Mouse (Mus musculus) stomach, embryonic 16.5 days (tissue): ENCODE measurements around the gene Abhd17c. TPM values are rescaled to one million over a fixed set of nuclear protein-coding genes. Genes with fewer than 3 reads are reported as not detected.

Experiments used
- ATAC-seq: fragments of 200-750 bp; cut with Nextera tagmentation; 2 replicates; pipeline ENCODE4 v1.8.0; 2017; ENCODE audit warnings: moderate number of reproducible peaks, moderate TSS enrichment; ENCODE audit not compliant: insufficient read depth, low FRiP score
- H3K27ac ChIP-seq: fragments of 300-500 bp; sonication (generic); 2 replicates; pipeline ENCODE4 v1.5.1; 2014; ENCODE audit warnings: low read length
- H3K27me3 ChIP-seq: fragments of 300-500 bp; sonication (generic); 2 replicates; pipeline ENCODE4 v1.6.1; 2014; ENCODE audit warnings: low read length, control low read depth, mixed read lengths; ENCODE audit not compliant: control insufficient read depth, insufficient read depth
- H3K36me3 ChIP-seq: fragments of 300-500 bp; sonication (generic); 2 replicates; pipeline ENCODE4 v1.6.1; 2014; ENCODE audit warnings: low read length; ENCODE audit not compliant: control insufficient read depth, insufficient read depth
- H3K4me1 ChIP-seq: fragments of 300-500 bp; sonication (generic); 2 replicates; pipeline ENCODE4 v1.6.1; 2014; ENCODE audit warnings: low read length, control low read depth, mixed read lengths; ENCODE audit not compliant: control insufficient read depth, insufficient read depth
- H3K4me2 ChIP-seq: fragments of 300-500 bp; sonication (generic); 2 replicates; pipeline ENCODE4 v1.6.1; 2014; ENCODE audit warnings: low read depth, low read length, mixed read lengths
- H3K4me3 ChIP-seq: fragments of 300-500 bp; sonication (generic); replicated peaks from 2 replicates; pipeline ENCODE4 v1.5.1; 2014; ENCODE audit warnings: mild to moderate bottlenecking, low read length
- H3K9ac ChIP-seq: fragments of 300-500 bp; sonication (generic); 2 replicates; pipeline ENCODE4 v1.6.1; 2014; ENCODE audit warnings: low read length
- H3K9me3 ChIP-seq: fragments of 300-500 bp; sonication (generic); replicated peaks from 2 replicates; pipeline ENCODE4 v1.6.1; 2016; ENCODE audit warnings: low read length, control low read depth; ENCODE audit not compliant: control insufficient read depth
- WGBS: fragments of 180-500 bp; shearing (Covaris S2); extraction: QIAGEN DNeasy Blood & Tissue Kit; methylation state at CpG from one replicate; pipeline ENCODE4 v1.1.7; 2014; 5-methylcytosine and 5-hydroxymethylcytosine counted together
- polyA plus RNA-seq: library from polyadenylated mRNA; unstranded; fragments of >200 nt; fragmentation: Nextera tagmentation; extraction: Ambion mirVana; gene quantifications from 2 replicates; pipeline ENCODE4 v1.2.1, GENCODE M21; 2015

Gene Abhd17c
- polyA plus RNA-seq, 1 experiment from 2014 or later, result 8.9 TPM

DNA sequence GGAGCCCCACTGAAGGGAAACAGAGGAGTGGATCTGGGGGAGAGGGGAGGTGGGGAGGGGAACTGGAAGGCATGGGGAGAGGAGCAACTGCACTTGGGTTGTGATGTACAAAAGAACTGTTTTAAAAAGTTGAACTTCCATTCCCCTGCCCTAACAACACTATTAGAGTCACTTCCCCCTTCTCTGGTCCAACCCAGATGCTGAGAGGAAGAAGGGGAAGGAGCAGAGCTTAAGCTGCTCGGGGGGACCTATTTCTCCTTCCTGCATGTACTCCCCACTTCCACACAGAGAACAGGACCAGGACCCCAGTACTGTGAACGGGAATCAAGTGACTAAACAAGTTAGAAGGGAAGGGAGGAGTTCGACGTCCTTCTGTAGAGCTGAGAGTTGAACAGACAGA, 11.9 kb upstream of the Abhd17c start:
- Histone ChIP-seq H3K4me3 (no peak overlapping the region), H3K27me3 (no peaks in the 10 kb centered on the region), H3K9ac (no peak overlapping the region), H3K9me3 (no peaks in the 10 kb centered on the region), H3K4me1 (no peaks in the 10 kb centered on the region), H3K4me2 (no peak overlapping the region), H3K27ac (no peak overlapping the region), H3K36me3 (no peaks in the 10 kb centered on the region)
- 68% methylated on average over 4 of the region's 4 CpGs for WGBS
- ATAC-seq, result no peak

DNA sequence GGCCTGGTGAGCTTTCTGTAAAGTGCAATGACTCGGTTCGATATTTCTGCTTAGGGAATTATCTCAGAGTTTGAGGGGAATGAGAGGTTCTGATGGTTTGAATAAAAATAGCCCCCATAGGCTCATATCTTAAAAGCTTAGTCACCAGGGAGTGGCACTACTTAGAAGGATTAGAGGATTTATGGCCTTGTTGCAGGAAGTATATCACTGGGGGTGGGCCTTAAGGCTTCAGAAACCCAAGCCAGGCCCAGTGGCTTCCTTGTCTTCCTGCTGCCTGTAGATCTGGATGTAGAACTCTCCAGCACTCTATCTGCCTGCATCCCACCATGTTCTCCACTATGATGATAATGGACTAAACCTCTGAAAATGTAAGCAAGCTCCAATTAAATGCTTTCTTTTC, 7.7 kb upstream of the Abhd17c start:
- Histone ChIP-seq H3K9ac (no peak overlapping the region), H3K36me3 (no peaks in the 10 kb centered on the region), H3K27ac (no peak overlapping the region), H3K9me3 (no peaks in the 10 kb centered on the region), H3K4me2 (no peak overlapping the region), H3K4me1 (no peaks in the 10 kb centered on the region), H3K4me3 (no peak overlapping the region), H3K27me3 (no peaks in the 10 kb centered on the region)
- 85% methylated on average over 2 of the region's 2 CpGs for WGBS
- ATAC-seq, result no peak

DNA sequence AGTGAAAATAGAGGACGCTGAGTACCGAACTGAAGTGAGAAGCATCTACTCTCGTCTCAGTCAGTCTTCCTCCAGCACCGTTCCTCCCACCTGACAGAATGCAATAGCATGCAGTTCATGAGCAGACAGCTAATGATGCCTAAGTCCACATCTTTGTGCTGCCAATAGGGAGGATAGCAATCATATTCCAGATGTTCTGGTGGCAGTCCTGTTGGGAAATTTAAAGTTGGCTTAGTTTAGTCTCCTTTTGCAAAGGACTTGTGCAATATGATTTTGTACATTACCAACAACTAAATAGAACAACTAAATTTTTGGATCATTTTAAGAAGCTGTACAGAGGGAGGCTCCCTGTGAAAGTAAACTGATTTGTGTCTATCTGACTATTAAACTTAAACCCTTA, 2.1 kb upstream of the Abhd17c start:
- H3K9me3 ChIP-seq, result no peaks in the 10 kb centered on the region
- no peak overlapping the region for H3K27ac ChIP-seq
- no peaks in the 10 kb centered on the region for H3K36me3 ChIP-seq
- H3K4me1 ChIP-seq, result peaks cover 14% of the 10 kb centered on the region
- no peak for ATAC-seq
- no peak overlapping the region for H3K4me2 ChIP-seq
- H3K27me3 ChIP-seq, result no peaks in the 10 kb centered on the region
- 86% methylated on average over 4 of the region's 4 CpGs for WGBS
- H3K9ac ChIP-seq, result no peak overlapping the region
- H3K4me3 ChIP-seq, result no peak overlapping the region

DNA sequence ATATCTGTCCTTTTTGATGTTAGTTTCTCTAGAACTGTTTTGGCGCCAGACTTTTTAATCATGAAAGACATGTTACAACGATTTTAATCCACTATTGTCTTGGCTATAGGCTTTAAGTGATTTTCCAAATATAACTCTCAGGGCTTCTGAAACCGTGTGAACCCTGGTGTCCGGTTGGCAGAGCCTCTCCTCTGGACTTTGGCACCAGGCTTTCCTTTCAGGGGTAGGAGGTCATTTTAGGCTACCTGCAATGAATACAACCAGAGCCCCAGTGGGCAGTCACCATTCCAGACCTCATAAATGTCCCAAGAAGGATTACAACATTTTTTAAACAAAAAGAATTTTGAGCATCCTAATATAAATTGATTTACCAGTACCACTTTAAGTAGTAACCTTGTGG, 1.1 kb upstream of the Abhd17c start:
- Histone ChIP-seq H3K9me3 (no peaks in the 10 kb centered on the region), H3K4me3 (peak overlapping the region; percentile 65; the same call in 1 of the 2 replicates)
- 76% methylated on average over 4 of the region's 4 CpGs for WGBS

DNA sequence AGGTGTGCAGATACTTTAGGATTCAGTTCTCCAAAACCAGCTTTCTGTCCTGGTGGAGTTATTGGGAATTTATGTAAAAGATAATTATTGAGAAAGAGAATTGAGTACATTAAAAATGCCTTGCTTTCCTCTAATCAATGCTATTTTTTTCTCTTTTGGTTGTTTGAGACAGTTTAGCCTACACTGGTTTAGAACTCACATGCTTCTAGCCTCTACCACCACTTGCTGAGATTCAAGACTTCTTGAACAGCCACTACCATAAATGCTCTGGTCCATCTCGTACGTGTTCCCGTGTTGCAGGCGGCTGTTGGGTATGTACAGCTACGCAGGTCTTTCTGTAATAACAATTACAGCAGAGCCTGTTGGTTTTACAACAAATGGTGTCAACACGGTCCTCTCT, 681 bp upstream of the Abhd17c start:
- peaks cover 23% of the 10 kb centered on the region for H3K4me1 ChIP-seq
- H3K36me3 ChIP-seq, result no peaks in the 10 kb centered on the region
- H3K9ac ChIP-seq, result no peak overlapping the region
- no peak for ATAC-seq
- 62% methylated on average over 6 of the region's 6 CpGs for WGBS
- H3K4me3 ChIP-seq, result peak overlapping the region; percentile 65
- H3K27ac ChIP-seq, result no peak overlapping the region
- H3K4me2 ChIP-seq, result peak overlapping the region; percentile 56
- H3K27me3 ChIP-seq, result no peaks in the 10 kb centered on the region
- H3K9me3 ChIP-seq, result no peaks in the 10 kb centered on the region

More for the DNA sequence above, 1.1 kb upstream of the Abhd17c start:
- ATAC-seq, result no peak
- peak overlapping the region; percentile 56; the same call in 1 of the 2 replicates for H3K4me2 ChIP-seq
- peaks cover 21% of the 10 kb centered on the region for H3K4me1 ChIP-seq
- H3K9ac ChIP-seq, result no peak overlapping the region
- no peaks in the 10 kb centered on the region for H3K36me3 ChIP-seq
- H3K27me3 ChIP-seq, result no peaks in the 10 kb centered on the region
- H3K27ac ChIP-seq, result no peak overlapping the region

DNA sequence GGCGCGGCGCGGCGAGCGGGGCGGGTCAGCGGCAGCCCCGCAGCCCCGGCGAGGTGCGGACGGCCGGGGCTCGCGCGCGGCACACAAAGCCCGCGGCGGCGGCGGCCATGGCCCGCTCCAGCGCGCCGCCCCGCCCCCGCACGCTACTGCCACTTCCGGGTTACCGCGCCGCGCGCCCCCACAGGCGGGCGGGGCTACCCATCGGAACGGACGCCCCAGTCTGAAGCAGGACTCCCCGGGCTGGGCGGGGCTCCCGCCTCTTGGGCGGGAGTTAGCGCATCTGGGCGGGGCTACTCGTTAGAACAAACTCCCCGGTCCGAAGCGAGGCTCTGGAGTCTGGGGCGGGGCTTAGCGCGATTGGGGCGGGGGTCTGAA, 254 bp upstream of the Abhd17c start:
- Histone ChIP-seq H3K4me3 (peak overlapping the region; percentile 65), H3K27me3 (no peaks in the 10 kb centered on the region), H3K27ac (peak overlapping the region; percentile 85), H3K4me2 (peak overlapping the region; percentile 66), H3K4me1 (peaks cover 27% of the 10 kb centered on the region), H3K36me3 (no peaks in the 10 kb centered on the region), H3K9ac (peak overlapping the region; percentile 95), H3K9me3 (no peaks in the 10 kb centered on the region)
- WGBS, result under 1% methylated on average over 43 of the region's 55 CpGs
- peak; percentile 97 for ATAC-seq

DNA sequence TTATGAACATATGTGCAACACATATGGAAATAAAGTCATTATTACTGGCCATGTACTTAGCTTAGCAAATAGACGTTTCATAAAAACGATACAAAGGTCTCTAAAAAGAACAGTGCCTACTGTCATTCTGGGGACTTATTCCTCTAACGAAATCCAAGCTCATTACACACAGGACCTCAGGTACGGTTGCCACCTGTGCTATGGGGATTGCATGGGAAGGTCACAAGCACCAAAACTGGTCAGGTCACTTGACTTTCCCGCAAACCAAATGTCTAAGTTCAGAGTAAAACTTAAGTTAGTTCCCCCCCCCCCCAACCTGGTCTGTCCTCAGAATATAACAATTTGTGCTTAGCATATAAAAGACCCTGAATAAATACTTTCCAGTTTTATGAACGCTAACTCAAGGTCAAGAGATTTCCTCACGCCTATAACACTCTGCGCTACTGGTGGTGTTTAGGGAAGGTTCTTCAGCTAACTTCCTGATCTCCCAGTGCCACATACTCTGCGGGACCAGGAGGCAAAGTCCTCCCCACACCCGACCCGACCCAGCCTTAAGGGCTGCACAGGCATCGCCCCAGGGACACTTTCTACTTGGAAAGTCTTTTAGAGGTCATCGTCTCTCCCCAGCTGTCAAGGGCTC, 1.2 kb downstream of the Abhd17c start:
- no peaks in the 10 kb centered on the region for H3K27me3 ChIP-seq
- peaks cover 40% of the 10 kb centered on the region for H3K4me1 ChIP-seq
- no peaks in the 10 kb centered on the region for H3K36me3 ChIP-seq
- 8% methylated on average over 13 of the region's 13 CpGs for WGBS
- peak overlapping the region; percentile 95 for H3K9ac ChIP-seq
- ATAC-seq, result no peak
- H3K4me2 ChIP-seq, result peak overlapping the region; percentile 66
- H3K4me3 ChIP-seq, result peak overlapping the region; percentile 65
- H3K9me3 ChIP-seq, result no peaks in the 10 kb centered on the region
- H3K27ac ChIP-seq, result peak overlapping the region; percentile 85

DNA sequence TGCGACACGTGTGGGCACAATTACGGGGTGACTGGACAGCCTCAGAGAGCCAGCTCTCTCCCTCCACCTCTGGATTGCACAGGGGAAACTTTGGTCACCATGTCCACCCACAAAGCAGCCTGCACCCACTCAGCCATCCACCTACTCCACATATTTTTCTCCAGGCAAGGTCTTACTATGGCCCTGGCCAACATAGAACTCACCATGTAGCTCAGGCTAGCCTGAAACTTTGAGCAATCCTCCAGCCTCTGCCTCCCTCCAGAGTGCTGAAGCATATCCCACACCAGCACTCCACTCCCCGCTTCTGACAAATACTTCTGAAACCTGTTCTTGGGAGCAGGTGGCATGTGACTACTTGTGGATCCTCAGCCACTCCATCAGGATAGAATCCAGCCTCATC, 1.9 kb downstream of the Abhd17c start:
- Histone ChIP-seq H3K4me3 (peak overlapping the region; percentile 65), H3K9me3 (no peaks in the 10 kb centered on the region), H3K9ac (0 out of 2 replicates have a peak overlapping the region, but pooled peaks have one; percentile 37), H3K36me3 (no peaks in the 10 kb centered on the region), H3K27me3 (no peaks in the 10 kb centered on the region), H3K4me2 (peak overlapping the region; percentile 66), H3K4me1 (peaks cover 46% of the 10 kb centered on the region), H3K27ac (no peak overlapping the region)
- WGBS, result 53% methylated on average over 4 of the region's 4 CpGs
- no peak for ATAC-seq

DNA sequence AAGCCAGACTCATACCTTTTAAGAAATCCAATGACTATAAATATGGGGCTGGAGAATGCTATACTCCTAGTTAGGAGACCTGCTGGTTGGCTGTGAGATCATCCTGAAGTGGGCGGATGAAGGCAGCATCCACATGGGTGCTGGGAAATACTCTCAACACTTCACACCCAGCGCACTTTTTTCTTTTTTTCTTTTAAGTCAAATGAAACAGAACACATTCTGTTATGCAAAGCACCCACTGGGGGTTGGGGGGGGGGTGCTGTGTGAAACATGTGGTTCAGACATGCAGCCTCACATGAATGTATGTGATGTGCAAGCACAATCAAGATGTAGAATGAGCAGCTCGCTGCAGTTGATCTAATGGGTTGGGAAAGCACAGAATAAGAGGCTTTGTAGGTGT, 2.8 kb downstream of the Abhd17c start:
- H3K36me3 ChIP-seq, result no peaks in the 10 kb centered on the region
- no peak overlapping the region for H3K27ac ChIP-seq
- WGBS, result 89% methylated on average over 3 of the region's 3 CpGs
- H3K4me1 ChIP-seq, result peaks cover 55% of the 10 kb centered on the region
- 0 out of 2 replicates have a peak overlapping the region, but pooled peaks have one; percentile 66 for H3K4me2 ChIP-seq
- H3K4me3 ChIP-seq, result no peak overlapping the region
- no peaks in the 10 kb centered on the region for H3K27me3 ChIP-seq
- no peak overlapping the region; the same call in 1 of the 2 replicates for H3K9ac ChIP-seq
- ATAC-seq, result no peak
- no peaks in the 10 kb centered on the region for H3K9me3 ChIP-seq
